Mouse (Mus musculus) neural tube, postnatal 0 days (tissue): Measurements from ENCODE around the gene Maf. TPM values are rescaled to one million over a fixed set of nuclear protein-coding genes. Genes with fewer than 3 reads are reported as not detected.

Experiments used
- polyA plus RNA-seq: library from polyadenylated mRNA; unstranded; fragments of >200 nt; fragmentation: Nextera tagmentation; extraction: Ambion mirVana; gene quantifications from 2 replicates; pipeline ENCODE4 v1.2.1, GENCODE M21; 2015

Gene Maf
- 13.1 and 13.2 TPM in 2 replicates for polyA plus RNA-seq

DNA sequence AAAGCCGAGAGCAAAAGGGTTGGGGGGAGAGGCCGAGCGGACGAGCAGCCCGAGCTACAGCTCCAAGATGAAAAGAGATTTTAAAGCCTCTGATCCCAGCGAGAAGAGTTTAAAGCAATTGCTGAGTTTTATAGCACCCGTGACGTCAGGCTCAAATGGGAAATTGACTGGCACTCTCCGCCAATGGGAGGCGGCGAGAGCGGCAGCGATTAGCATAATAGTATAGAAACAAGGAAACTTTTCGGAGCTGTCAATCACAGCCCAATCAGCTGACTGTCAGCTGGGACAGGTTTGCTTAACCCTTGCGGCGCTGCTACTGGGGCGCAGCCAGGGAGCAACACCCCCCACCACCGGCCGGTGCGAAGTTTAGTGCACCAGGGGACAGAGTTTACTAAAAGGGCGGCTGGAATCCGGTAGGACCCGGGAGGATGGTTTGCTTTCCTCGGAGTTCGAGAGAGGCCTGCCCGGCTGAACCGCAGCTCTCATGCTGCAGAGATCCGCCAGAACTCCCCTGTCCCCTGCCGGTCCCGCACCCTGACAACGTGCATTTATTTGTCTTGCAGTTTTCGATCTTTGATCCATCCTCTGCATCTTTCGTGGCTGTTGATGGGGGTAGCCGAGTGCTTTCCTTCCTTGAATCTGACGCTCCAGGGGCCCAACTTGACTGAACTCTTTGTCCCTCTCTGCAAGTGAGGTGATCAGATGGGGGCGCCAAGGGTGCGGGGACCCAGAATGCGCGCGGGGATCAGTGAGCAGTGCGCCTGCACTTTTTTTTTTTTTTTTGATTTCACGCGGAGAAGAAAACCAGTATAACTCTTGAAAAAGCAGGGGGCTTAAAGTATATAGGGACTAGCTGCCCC lies at the start of gene Maf:
Maf (minus strand) TSS at position 64 of the 860 bp plus-strand sequence.

